In genomic region chr2:163502219-163502618, GRCm38 (mm10) we compare ENCODE assay signal across 29 mouse cellular contexts. TPM values are rescaled to one million over a fixed set of nuclear protein-coding genes. Genes with fewer than 3 reads are reported as not detected.
DNase-seq lines count a peak whose midpoint lies in the region; ATAC-seq and TF ChIP-seq lines count a peak whose summit lies in the region.
"Had no signal": no experiment of that assay in that cellular context is flagged by ENCODE, and none has a peak within 500 bp of the region (broad histone marks: within the 10 kb centered on the region; RNA-seq: fewer than 3 reads in every experiment).

No protein-coding gene starts in this region.

- H3K4me3 ChIP-seq in hindbrain, postnatal 0 days (ENCODE audit: low read length), result no peak overlapping the region
- H3K4me3 ChIP-seq in hindbrain, embryonic 12.5 days, result no peak overlapping the region
- H3K4me3 ChIP-seq: hindbrain, embryonic 15.5 days; limb, embryonic 13.5 days; liver, embryonic 13.5 days had no signal

- H3K27ac ChIP-seq in hindbrain, postnatal 0 days, result no peak overlapping the region
- no peak overlapping the region for H3K27ac ChIP-seq in hindbrain, embryonic 12.5 days
- H3K27ac ChIP-seq: hindbrain, embryonic 15.5 days; limb, embryonic 13.5 days; liver, embryonic 13.5 days had no signal

- H3K9ac ChIP-seq in hindbrain, postnatal 0 days (replicated peaks; ENCODE audit: low read length), result no peak overlapping the region
- H3K9ac ChIP-seq in hindbrain, embryonic 12.5 days, result no peak overlapping the region
- H3K9ac ChIP-seq: hindbrain, embryonic 15.5 days; limb, embryonic 13.5 days; liver, embryonic 13.5 days had no signal

- H3K9me3 ChIP-seq in hindbrain, postnatal 0 days (ENCODE audit: low read length), result no peaks in the 10 kb centered on the region
- no peaks in the 10 kb centered on the region for H3K9me3 ChIP-seq in hindbrain, embryonic 12.5 days (replicated peaks)
- H3K9me3 ChIP-seq: G1E; hindbrain, embryonic 15.5 days; limb, embryonic 13.5 days; liver, embryonic 13.5 days had no signal

- DNase-seq in adrenal gland, postnatal 14 days, result peak; percentile 40
- DNase-seq in adrenal gland, postnatal 4 days (ENCODE audit: low spot score in 2 of 2), result no peak
- peak; percentile 37 for DNase-seq in hindbrain, postnatal 0 days (ENCODE audit: low spot score)
- DNase-seq in lung, postnatal 10 days, result peak; percentile 21
- DNase-seq in lung, postnatal 4 days, result no peak
- peak; percentile 14 to 49 for DNase-seq in heart, postnatal 14 days
- DNase-seq: cerebellum, adult 11 months; embryo, embryonic 11 days; liver, embryonic 13.5 days; right cerebral cortex, postnatal 25 days; thymus, adult 2 months had no signal

- ATAC-seq in hindbrain, postnatal 0 days, result no peak
- ATAC-seq in hindbrain, embryonic 12.5 days (ENCODE audit: low FRiP score), result no peak
- ATAC-seq in megakaryocyte progenitor cell, adult 5-6 weeks (replicated peaks; ENCODE audit: poor library complexity), result no peak
- ATAC-seq: forebrain, embryonic 16.5 days; intestine, postnatal 0 days had no signal

- H3K4me1 ChIP-seq in hindbrain, postnatal 0 days (ENCODE audit: insufficient read depth, low read length), result no peaks in the 10 kb centered on the region
- H3K4me1 ChIP-seq in hindbrain, embryonic 12.5 days, result no peaks in the 10 kb centered on the region
- H3K4me1 ChIP-seq: hindbrain, embryonic 15.5 days; liver, embryonic 13.5 days had no signal

- WGBS in hindbrain, postnatal 0 days, result 46% methylated on average over 2 of the region's 2 CpGs
- 70% methylated on average over 2 of the region's 2 CpGs for WGBS in hindbrain, embryonic 12.5 days

- no peaks in the 10 kb centered on the region for H3K36me3 ChIP-seq in hindbrain, postnatal 0 days (ENCODE audit: insufficient read depth, low read length)
- no peaks in the 10 kb centered on the region for H3K36me3 ChIP-seq in hindbrain, embryonic 12.5 days
- H3K36me3 ChIP-seq: G1E; hindbrain, embryonic 15.5 days; limb, embryonic 13.5 days; liver, embryonic 13.5 days had no signal

- no peak for TF ChIP-seq CTCF in hindbrain, postnatal 0 days (IDR thresholded peaks at IDR 0.05; ENCODE audit: low read depth)

- H3K4me2 ChIP-seq in hindbrain, postnatal 0 days (ENCODE audit: low read depth, low read length), result no peak overlapping the region
- H3K4me2 ChIP-seq in hindbrain, embryonic 12.5 days (replicated peaks), result no peak overlapping the region
- H3K4me2 ChIP-seq: hindbrain, embryonic 15.5 days; limb, embryonic 13.5 days; liver, embryonic 13.5 days had no signal

- intact Hi-C loops in heart, postnatal 14 days (cut with DNase I), result no loop called here

- no peaks in the 10 kb centered on the region for H3K27me3 ChIP-seq in hindbrain, postnatal 0 days (ENCODE audit: insufficient read depth, low read length)
- H3K27me3 ChIP-seq in hindbrain, embryonic 12.5 days, result no peaks in the 10 kb centered on the region
- H3K27me3 ChIP-seq: hindbrain, embryonic 15.5 days; limb, embryonic 13.5 days; liver, embryonic 13.5 days had no signal

RNA-seq across cellular contexts. Expression of gene Hnf4a, which starts 4.4 kb away (rescaled TPM):
- total RNA-seq in adrenal gland, postnatal 14 days (2021), result 2.0 and 28.1 TPM in 2 replicates
- 10 to 100 TPM; 14.7 to 18.9 TPM for total RNA-seq in adrenal gland, postnatal 4 days (2021)
- total RNA-seq in hindbrain, postnatal 0 days (2014; rRNA removed), result 0.05 TPM in 1 of 2 replicates, not detected in the other
- not detected in 2 replicates for polyA plus RNA-seq in hindbrain, postnatal 0 days (2015; fragmentation: Nextera tagmentation; extraction: Ambion mirVana)
- polyA plus RNA-seq in hindbrain, embryonic 12.5 days (2016; fragmentation: Nextera tagmentation; extraction: Ambion mirVana), result not detected in 2 replicates
- under 1 TPM in 1 of 2 experiments, not detected in 1; 0.05 TPM for total RNA-seq in heart, postnatal 14 days (2021)
- 0.07 and 1.1 TPM in 2 replicates for total RNA-seq in megakaryocyte progenitor cell, adult 5-6 weeks (2015)
- 0.75 and 2.6 TPM in 2 replicates for total RNA-seq in megakaryocyte progenitor cell, adult 5-6 weeks (2017)
- total RNA-seq: layer of hippocampus, postnatal 14 days; left cerebral cortex, postnatal 10 days; megakaryocyte, adult 5-6 weeks; midbrain, postnatal 0 days had no signal
- polyA plus RNA-seq: embryonic facial prominence, embryonic 14.5 days; heart, postnatal 0 days; limb, embryonic 13.5 days; lung, embryonic 16.5 days; midbrain, postnatal 0 days had no signal

RNA-seq across cellular contexts. Expression of gene R3hdml, which starts 10.1 kb away (rescaled TPM):
- not detected in 2 replicates for total RNA-seq in adrenal gland, postnatal 14 days (2021)
- total RNA-seq in adrenal gland, postnatal 4 days (2021), result 1 to 10 TPM in 1 of 2 experiments, not detected in 1; 4.6 TPM
- 0.73 and 2.1 TPM in 2 replicates for total RNA-seq in hindbrain, postnatal 0 days (2014; rRNA removed)
- 1.0 TPM in 2 replicates for polyA plus RNA-seq in hindbrain, postnatal 0 days (2015; fragmentation: Nextera tagmentation; extraction: Ambion mirVana)
- not detected in 2 replicates for polyA plus RNA-seq in hindbrain, embryonic 12.5 days (2016; fragmentation: Nextera tagmentation; extraction: Ambion mirVana)
- not detected for total RNA-seq in heart, postnatal 14 days (2021)
- not detected in 2 replicates for total RNA-seq in megakaryocyte progenitor cell, adult 5-6 weeks (2015)
- total RNA-seq in megakaryocyte progenitor cell, adult 5-6 weeks (2017), result not detected in 2 replicates
- total RNA-seq: adrenal gland, adult 18-20 months; G1E; gastrocnemius, postnatal 4 days; layer of hippocampus, postnatal 14 days; megakaryocyte, adult 5-6 weeks had no signal
- polyA plus RNA-seq: forebrain, embryonic 16.5 days; G1E; heart, postnatal 0 days; limb, embryonic 13.5 days; liver, embryonic 13.5 days; lung, embryonic 16.5 days; stomach, embryonic 16.5 days; urinary bladder, adult 2 months had no signal

RNA-seq across cellular contexts. Expression of gene Fitm2, which starts 29.8 kb away (rescaled TPM):
- 82.3 and 91.4 TPM in 2 replicates for total RNA-seq in adrenal gland, postnatal 14 days (2021)
- total RNA-seq in adrenal gland, postnatal 4 days (2021), result 10 to 100 TPM; 41.4 to 46.4 TPM
- 26.5 and 33.2 TPM in 2 replicates for total RNA-seq in hindbrain, postnatal 0 days (2014; rRNA removed)
- 14.9 and 15.1 TPM in 2 replicates for polyA plus RNA-seq in hindbrain, postnatal 0 days (2015; fragmentation: Nextera tagmentation; extraction: Ambion mirVana)
- polyA plus RNA-seq in hindbrain, embryonic 12.5 days (2016; fragmentation: Nextera tagmentation; extraction: Ambion mirVana), result 13.0 and 13.1 TPM in 2 replicates
- total RNA-seq in heart, postnatal 14 days (2021), result 100 to 1,000 TPM; 145 to 152 TPM
- total RNA-seq in megakaryocyte progenitor cell, adult 5-6 weeks (2015), result 1.5 and 3.2 TPM in 2 replicates
- total RNA-seq in megakaryocyte progenitor cell, adult 5-6 weeks (2017), result 5.8 and 6.4 TPM in 2 replicates

Comparison
In these comparisons a context has a peak if more than half of its experiments do, and no peak if none do; other contexts are left out.
1. DNase-seq: peak in adrenal gland, postnatal 14 days (single experiment), hindbrain, postnatal 0 days (single experiment), lung, postnatal 10 days (single experiment) and heart, postnatal 14 days (2 of 2); none in adrenal gland, postnatal 4 days (0 of 2) and lung, postnatal 4 days (0 of 2).